Mouse (Mus musculus): ENCODE measurements around the gene Plekhh2. TPM values are rescaled to one million over a fixed set of nuclear protein-coding genes. Genes with fewer than 3 reads are reported as not detected.

The Plekhh2 gene
- total and polyA plus RNA-seq, 3 experiments, result 1.4 to 2.0 (median 1.7) TPM

DNA sequence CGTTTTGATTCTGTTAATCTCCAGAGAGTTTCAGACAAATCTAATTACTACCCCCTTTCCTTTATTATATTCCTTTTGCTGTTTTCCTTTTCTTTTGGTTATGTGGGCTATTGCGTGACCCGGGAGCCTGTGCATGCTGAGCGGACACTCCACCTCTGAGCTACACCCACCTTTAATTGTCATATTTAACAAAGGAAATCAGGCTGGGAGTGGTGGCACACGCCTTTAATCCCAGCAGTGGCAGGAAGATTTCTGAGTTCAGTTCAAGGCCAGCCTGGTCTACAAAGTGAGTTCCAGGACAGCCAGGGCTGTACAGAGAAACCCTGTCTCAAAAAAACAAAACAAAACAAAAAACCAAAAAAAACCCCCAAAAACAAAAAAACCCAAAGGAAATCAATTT, 14.7 kb upstream of the Plekhh2 start:
- WGBS, result 81% methylated on average over 5 of the region's 5 CpGs
- H3K27me3 ChIP-seq (ENCODE audit: control insufficient read depth, insufficient read depth, low read length), result no peaks in the 10 kb centered on the region

GRCm38 (mm10) chr17:84497559-84497958, 14.1 kb upstream of the Plekhh2 start:
- H3K36me3 ChIP-seq (ENCODE audit: control insufficient read depth, insufficient read depth, low read length), result no peaks in the 10 kb centered on the region
- H3K4me3 ChIP-seq, result no peak overlapping the region
- no peak overlapping the region for H3K27ac ChIP-seq
- intact Hi-C loops (cut with DNase I), result no loop called here
- no peaks in the 10 kb centered on the region for H3K27me3 ChIP-seq (ENCODE audit: control insufficient read depth, insufficient read depth, low read length)
- no peak for DNase-seq
- no peak for TF ChIP-seq POLR2A (IDR thresholded peaks at IDR 0.05; ENCODE audit: insufficient read depth, low read depth, low read length)
- TF ChIP-seq CTCF (IDR thresholded peaks at IDR 0.05), result no peak
- no peak for TF ChIP-seq EP300 (IDR thresholded peaks at IDR 0.05; ENCODE audit: insufficient read depth, low read depth, low read length)
- WGBS, result 74% methylated on average over 2 of the region's 2 CpGs
- no peaks in the 10 kb centered on the region; the same call in 1 of the 2 replicates for H3K4me1 ChIP-seq (ENCODE audit: control insufficient read depth, insufficient read depth, low read length)
- H3K9ac ChIP-seq (ENCODE audit: low read depth, low read length), result no peak overlapping the region
- no peaks in the 10 kb centered on the region for H3K79me2 ChIP-seq (replicated peaks; ENCODE audit: control insufficient read depth, insufficient read depth, low read length)

More for the DNA sequence above, 14.7 kb upstream of the Plekhh2 start:
- Histone ChIP-seq H3K4me1 (ENCODE audit: control insufficient read depth, insufficient read depth, low read length) (no peaks in the 10 kb centered on the region; the same call in 1 of the 2 replicates), H3K79me2 (replicated peaks; ENCODE audit: control insufficient read depth, insufficient read depth, low read length) (no peaks in the 10 kb centered on the region), H3K36me3 (ENCODE audit: control insufficient read depth, insufficient read depth, low read length) (no peaks in the 10 kb centered on the region), H3K4me3 (no peak overlapping the region), H3K9ac (ENCODE audit: low read depth, low read length) (no peak overlapping the region), H3K27ac (no peak overlapping the region)
- no peak for DNase-seq
- intact Hi-C loops (cut with DNase I), result no loop called here
- TF ChIP-seq POLR2A (IDR thresholded peaks at IDR 0.05; ENCODE audit: insufficient read depth, low read depth, low read length), result no peak
- TF ChIP-seq CTCF (IDR thresholded peaks at IDR 0.05), result no peak

DNA sequence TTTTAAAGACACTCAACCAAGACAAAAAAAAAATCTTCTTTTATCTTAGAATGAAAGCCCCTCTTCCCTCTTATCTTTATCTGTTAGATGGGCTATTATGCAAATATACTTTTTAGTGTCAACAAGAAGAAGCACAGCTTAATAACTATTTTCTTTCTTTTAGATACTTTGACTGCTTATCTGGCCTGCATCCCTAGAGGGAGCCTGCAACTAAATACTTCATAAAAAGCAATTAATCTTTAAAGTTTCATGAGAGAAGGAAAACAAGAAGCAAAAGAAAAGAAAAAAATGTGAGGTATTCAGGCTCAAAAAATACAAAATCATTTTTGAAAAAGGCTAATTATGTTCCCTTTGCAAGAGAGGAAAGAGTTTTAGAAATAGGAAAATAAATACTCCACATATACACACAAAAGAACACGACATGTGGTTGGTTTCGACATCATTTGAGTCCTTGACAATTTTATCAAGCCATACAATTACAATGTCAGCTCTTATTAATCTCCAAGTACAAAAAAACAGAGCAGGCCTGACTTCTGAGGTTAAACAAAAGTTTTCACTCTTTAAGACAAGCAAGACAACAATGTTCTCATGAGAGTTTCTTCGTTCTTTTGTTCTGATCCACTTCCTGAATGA, 13.6 kb upstream of the Plekhh2 start:
- TF ChIP-seq EP300 (IDR thresholded peaks at IDR 0.05; ENCODE audit: insufficient read depth, low read depth, low read length) (no peak), CTCF (IDR thresholded peaks at IDR 0.05) (peak; percentile 43), POLR2A (IDR thresholded peaks at IDR 0.05; ENCODE audit: insufficient read depth, low read depth, low read length) (no peak)
- H3K4me3 ChIP-seq, result no peak overlapping the region
- no peaks in the 10 kb centered on the region for H3K27me3 ChIP-seq (ENCODE audit: control insufficient read depth, insufficient read depth, low read length)
- H3K9ac ChIP-seq (ENCODE audit: low read depth, low read length), result no peak overlapping the region
- no peaks in the 10 kb centered on the region for H3K36me3 ChIP-seq (ENCODE audit: control insufficient read depth, insufficient read depth, low read length)
- no peaks in the 10 kb centered on the region for H3K79me2 ChIP-seq (replicated peaks; ENCODE audit: control insufficient read depth, insufficient read depth, low read length)
- 64% methylated on average over 3 of the region's 3 CpGs for WGBS
- DNase-seq, result no peak
- intact Hi-C loops (cut with DNase I), result no loop called here
- H3K27ac ChIP-seq, result peak overlapping the region; percentile 6; the same call in 1 of the 2 replicates
- no peaks in the 10 kb centered on the region; the same call in 1 of the 2 replicates for H3K4me1 ChIP-seq (ENCODE audit: control insufficient read depth, insufficient read depth, low read length)

DNA sequence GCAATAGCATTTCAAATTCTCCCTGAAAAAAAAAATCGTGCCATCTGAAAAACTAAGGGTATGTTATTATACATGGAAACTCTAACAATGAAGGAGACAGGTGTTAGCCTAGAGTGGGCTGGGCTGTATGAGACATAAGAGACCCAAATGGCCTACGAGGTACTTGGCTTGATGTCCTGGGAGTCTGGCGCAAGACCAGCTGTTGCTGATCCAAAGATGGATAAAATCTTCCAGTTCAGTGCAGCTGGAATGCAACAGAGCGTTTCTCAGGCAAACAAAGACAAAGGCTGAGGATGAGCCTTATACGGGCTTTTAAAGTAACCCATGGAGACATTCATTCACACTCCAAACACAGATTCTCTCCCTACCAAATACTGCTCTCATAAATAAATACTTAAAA, 13.1 kb upstream of the Plekhh2 start:
- Histone ChIP-seq H3K27me3 (ENCODE audit: control insufficient read depth, insufficient read depth, low read length) (no peaks in the 10 kb centered on the region), H3K9ac (ENCODE audit: low read depth, low read length) (no peak overlapping the region), H3K27ac (peak overlapping the region; percentile 3; the same call in 1 of the 2 replicates), H3K79me2 (replicated peaks; ENCODE audit: control insufficient read depth, insufficient read depth, low read length) (no peaks in the 10 kb centered on the region), H3K4me1 (ENCODE audit: control insufficient read depth, insufficient read depth, low read length) (no peaks in the 10 kb centered on the region; the same call in 1 of the 2 replicates), H3K36me3 (ENCODE audit: control insufficient read depth, insufficient read depth, low read length) (no peaks in the 10 kb centered on the region), H3K4me3 (no peak overlapping the region)
- DNase-seq, result peak; percentile 19 to 55
- intact Hi-C loops (cut with DNase I), result no loop called here
- TF ChIP-seq CTCF (IDR thresholded peaks at IDR 0.05) (no peak), POLR2A (IDR thresholded peaks at IDR 0.05; ENCODE audit: insufficient read depth, low read depth, low read length) (no peak), EP300 (IDR thresholded peaks at IDR 0.05; ENCODE audit: insufficient read depth, low read depth, low read length) (no peak)
- WGBS, result 51% methylated on average over 5 of the region's 5 CpGs

GRCm38 (mm10) chr17:84502341-84502740, 9.4 kb upstream of the Plekhh2 start:
- Histone ChIP-seq H3K4me1 (ENCODE audit: control insufficient read depth, insufficient read depth, low read length) (peaks cover 3% of the 10 kb centered on the region), H3K36me3 (ENCODE audit: control insufficient read depth, insufficient read depth, low read length) (no peaks in the 10 kb centered on the region), H3K27ac (no peak overlapping the region), H3K27me3 (ENCODE audit: control insufficient read depth, insufficient read depth, low read length) (no peaks in the 10 kb centered on the region), H3K4me3 (no peak overlapping the region), H3K9ac (ENCODE audit: low read depth, low read length) (no peak overlapping the region), H3K79me2 (replicated peaks; ENCODE audit: control insufficient read depth, insufficient read depth, low read length) (no peaks in the 10 kb centered on the region)
- intact Hi-C loops (cut with DNase I), result no loop called here
- no peak for DNase-seq
- 53% methylated on average over 3 of the region's 3 CpGs for WGBS
- TF ChIP-seq EP300 (IDR thresholded peaks at IDR 0.05; ENCODE audit: insufficient read depth, low read depth, low read length), result no peak
- TF ChIP-seq CTCF (IDR thresholded peaks at IDR 0.05), result no peak
- no peak for TF ChIP-seq POLR2A (IDR thresholded peaks at IDR 0.05; ENCODE audit: insufficient read depth, low read depth, low read length)

DNA sequence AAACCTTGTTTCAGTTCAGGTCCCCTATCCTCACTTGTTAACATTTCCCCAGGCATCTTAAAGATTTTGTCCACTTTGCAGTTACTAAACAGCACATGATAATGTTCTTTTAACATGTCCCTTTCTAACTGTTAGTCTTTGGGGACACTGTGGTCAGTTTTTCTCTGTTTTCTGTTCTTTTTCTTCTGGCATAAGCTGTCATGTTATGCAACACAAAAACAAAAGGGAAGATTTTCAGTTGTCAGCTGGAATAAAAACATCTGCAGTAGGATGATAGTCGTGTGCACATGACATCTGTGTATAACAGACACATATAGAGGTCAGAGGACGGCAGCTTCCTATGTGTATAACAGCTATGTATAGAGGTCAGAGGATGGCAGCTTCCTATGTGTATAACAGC, 5.8 kb upstream of the Plekhh2 start:
- Histone ChIP-seq H3K79me2 (replicated peaks; ENCODE audit: control insufficient read depth, insufficient read depth, low read length) (no peaks in the 10 kb centered on the region), H3K4me1 (ENCODE audit: control insufficient read depth, insufficient read depth, low read length) (peaks cover 5% of the 10 kb centered on the region), H3K27ac (no peak overlapping the region), H3K4me3 (no peak overlapping the region), H3K27me3 (ENCODE audit: control insufficient read depth, insufficient read depth, low read length) (no peaks in the 10 kb centered on the region), H3K9ac (ENCODE audit: low read depth, low read length) (no peak overlapping the region), H3K36me3 (ENCODE audit: control insufficient read depth, insufficient read depth, low read length) (no peaks in the 10 kb centered on the region; the same call in 1 of the 2 replicates)
- TF ChIP-seq EP300 (IDR thresholded peaks at IDR 0.05; ENCODE audit: insufficient read depth, low read depth, low read length), result no peak
- no peak for TF ChIP-seq CTCF (IDR thresholded peaks at IDR 0.05)
- TF ChIP-seq POLR2A (IDR thresholded peaks at IDR 0.05; ENCODE audit: insufficient read depth, low read depth, low read length), result no peak
- DNase-seq, result no peak
- intact Hi-C loops (cut with DNase I), result no loop called here
- WGBS, result 63% methylated on average over 2 of the region's 2 CpGs

Measured in heart, adult 2 months (tissue).